Mouse (Mus musculus) MEL (cell line): ENCODE results near the gene Ubb. TPM values are rescaled to one million over a fixed set of nuclear protein-coding genes. Genes with fewer than 3 reads are reported as not detected.

Source experiments
- DNase-seq: peaks from one replicate; pipeline ENCODE4 v3.0.0; 2011; ENCODE audit warnings: low read depth, low spot score
- H3K27ac ChIP-seq: 2 replicates; pipeline ENCODE4 v1.5.1; 2012; ENCODE audit warnings: low read depth, mild to moderate bottlenecking, control low read depth, low read length, moderate library complexity; ENCODE audit not compliant: control insufficient read depth
- H3K27me3 ChIP-seq, 2 experiments: fragments of 150-350 bp in 1 of 2; sonication (generic) in 1 of 2; 2 replicates each; pipeline ENCODE4 v1.6.1; 2012; ENCODE audit warnings: low read length in 2 of 2, mild to moderate bottlenecking in 2 of 2, improper control_type of control experiment in 1 of 2, moderate library complexity in 1 of 2; ENCODE audit not compliant: insufficient read depth in 2 of 2, control insufficient read depth in 1 of 2
- H3K36me3 ChIP-seq, 2 experiments: 2 replicates each; pipeline ENCODE4 v1.6.1; 2012 to 2014; ENCODE audit warnings: low read length in 2 of 2, improper control_type of control experiment in 1 of 2, inconsistent platforms in 1 of 2, mild to moderate bottlenecking in 1 of 2; ENCODE audit not compliant: insufficient read depth in 2 of 2, control insufficient read depth in 1 of 2
- H3K4me1 ChIP-seq, 2 experiments: fragments of 150-350 bp in 1 of 2; sonication (generic) in 1 of 2; 2 replicates each; pipeline ENCODE4 v1.6.1; 2012; ENCODE audit warnings: low read length in 2 of 2, improper control_type of control experiment in 1 of 2, mild to moderate bottlenecking in 1 of 2; ENCODE audit not compliant: insufficient read depth in 2 of 2, control insufficient read depth in 1 of 2
- H3K4me3 ChIP-seq, 2 experiments: fragments of 150-350 bp in 1 of 2; sonication (generic) in 1 of 2; 2 replicates each; pipeline ENCODE4 v1.5.1; 2012; ENCODE audit warnings: low read depth in 2 of 2, low read length in 2 of 2, mild to moderate bottlenecking in 2 of 2, moderate library complexity in 2 of 2, control low read depth in 1 of 2, improper control_type of control experiment in 1 of 2; ENCODE audit not compliant: control insufficient read depth in 1 of 2, insufficient read depth in 1 of 2
- H3K79me2 ChIP-seq: 2 replicates; pipeline ENCODE4 v1.6.1; 2012; ENCODE audit warnings: mild to moderate bottlenecking, low read length, moderate library complexity; ENCODE audit not compliant: control insufficient read depth, poor library complexity, insufficient read depth
- H3K9ac ChIP-seq: 2 replicates; pipeline ENCODE4 v1.6.1; 2012; ENCODE audit warnings: low read depth, mild to moderate bottlenecking, control low read depth, low read length, moderate library complexity; ENCODE audit not compliant: control insufficient read depth, poor library complexity, severe bottlenecking
- H3K9me3 ChIP-seq: fragments of 150-350 bp; sonication (generic); replicated peaks from 2 replicates; pipeline ENCODE4 v1.6.1; 2012; ENCODE audit warnings: mild to moderate bottlenecking, low read length, improper control_type of control experiment, moderate library complexity; ENCODE audit not compliant: insufficient read depth
- BHLHE40 ChIP-seq: IDR thresholded peaks from 2 replicates; pipeline ENCODE4 v1.6.1; 2012; ENCODE audit warnings: low read depth, mild to moderate bottlenecking, inconsistent platforms, low read length, improper control_type of control experiment, borderline replicate concordance
- EP300 ChIP-seq, 2 experiments: IDR thresholded peaks; 2 replicates each; pipeline ENCODE4 v1.6.1; 2011; ENCODE audit warnings: improper control_type of control experiment in 2 of 2, low read length in 2 of 2, low read depth in 1 of 2, mild to moderate bottlenecking in 1 of 2
- ETS1 ChIP-seq: IDR thresholded peaks from 2 replicates; pipeline ENCODE4 v1.6.1; 2012; ENCODE audit warnings: low read depth, mild to moderate bottlenecking, inconsistent platforms, low read length, improper control_type of control experiment, moderate library complexity
- JUND ChIP-seq: IDR thresholded peaks from 2 replicates; pipeline ENCODE4 v1.6.1; 2011; ENCODE audit warnings: low read depth, mild to moderate bottlenecking, improper control_type of control experiment, low read length
- MAX ChIP-seq: IDR thresholded peaks from 2 replicates; pipeline ENCODE4 v1.6.1; 2011; ENCODE audit warnings: low read length, improper control_type of control experiment
- MAZ ChIP-seq: IDR thresholded peaks from 2 replicates; pipeline ENCODE4 v1.6.1; 2012; ENCODE audit warnings: low read depth, mild to moderate bottlenecking, inconsistent platforms, low read length, improper control_type of control experiment
- MEF2A ChIP-seq: IDR thresholded peaks from 2 replicates; pipeline ENCODE4 v1.6.1; 2014; ENCODE audit warnings: low read depth, mild to moderate bottlenecking, inconsistent platforms, low read length, improper control_type of control experiment; ENCODE audit not compliant: poor library complexity, insufficient replicate concordance, severe bottlenecking; ENCODE audit errors: extremely low read depth
- MXI1 ChIP-seq: IDR thresholded peaks from 2 replicates; pipeline ENCODE4 v1.6.1; 2011; ENCODE audit warnings: mild to moderate bottlenecking, low read depth, low read length, improper control_type of control experiment
- MYC ChIP-seq: IDR thresholded peaks from 2 replicates; pipeline ENCODE4 v1.6.1; 2011; ENCODE audit warnings: low read depth, mild to moderate bottlenecking, low read length, improper control_type of control experiment, moderate library complexity
- NELFE ChIP-seq: IDR thresholded peaks from 2 replicates; pipeline ENCODE4 v1.6.1; 2011; ENCODE audit warnings: low read depth, low read length, improper control_type of control experiment
- POLR2AphosphoS2 ChIP-seq: IDR thresholded peaks from 2 replicates; pipeline ENCODE4 v1.6.1; 2011; ENCODE audit warnings: low read length, improper control_type of control experiment
- POLR2AphosphoS5 ChIP-seq: IDR thresholded peaks from 2 replicates; pipeline ENCODE4 v1.6.1; 2012; ENCODE audit warnings: low read depth, borderline replicate concordance, mild to moderate bottlenecking, inconsistent platforms, low read length, moderate library complexity, mixed read lengths
- RCOR1 ChIP-seq: IDR thresholded peaks from 2 replicates; pipeline ENCODE4 v1.6.1; 2012; ENCODE audit warnings: low read depth, mild to moderate bottlenecking, inconsistent platforms, low read length, improper control_type of control experiment
- SIN3A ChIP-seq: IDR thresholded peaks from 2 replicates; pipeline ENCODE4 v1.6.1; 2012; ENCODE audit warnings: low read length, improper control_type of control experiment, inconsistent platforms
- TBP ChIP-seq: IDR thresholded peaks from 2 replicates; pipeline ENCODE4 v1.8.0; 2011; ENCODE audit warnings: low read depth, low read length, improper control_type of control experiment
- TCF12 ChIP-seq: IDR thresholded peaks from 2 replicates; pipeline ENCODE4 v1.6.1; 2014; ENCODE audit warnings: low read depth, mild to moderate bottlenecking, inconsistent platforms, low read length, improper control_type of control experiment, moderate library complexity
- USF1 ChIP-seq: IDR thresholded peaks from 2 replicates; pipeline ENCODE4 v1.6.1; 2014; ENCODE audit warnings: low read depth, mild to moderate bottlenecking, inconsistent platforms, low read length, improper control_type of control experiment, moderate library complexity
- ZC3H11A ChIP-seq: IDR thresholded peaks from 2 replicates; pipeline ENCODE4 v1.6.1; 2012; ENCODE audit warnings: low read depth, mild to moderate bottlenecking, inconsistent platforms, low read length, improper control_type of control experiment
- ZNF384 ChIP-seq: IDR thresholded peaks from 2 replicates; pipeline ENCODE4 v1.6.1; 2012; ENCODE audit warnings: low read depth, mild to moderate bottlenecking, inconsistent platforms, low read length, improper control_type of control experiment
- polyA plus RNA-seq, 2 experiments: library from polyadenylated mRNA; stranded (reverse) in 1 of 2; unstranded in 1 of 2; fragments of >175 nt in 1 of 2; fragments of >200 nt in 1 of 2; gene quantifications; 2 replicates each; pipeline versions ENCODE4 v1.2.1 to v1.2.4; 2012; ENCODE audit warnings: low replicate concordance in 2 of 2, low read depth in 1 of 2; ENCODE audit not compliant: insufficient read length in 2 of 2, insufficient read depth in 1 of 2, missing spikeins in 1 of 2
- total RNA-seq: library from RNA; depleted of rRNA; stranded (reverse); fragments of 300-350 nt; gene quantifications from 2 replicates; pipeline ENCODE4 v1.2.3, GENCODE M21; 2012

The Ubb gene
- total and polyA plus RNA-seq, 3 experiments: 1,800 to 1,877 TPM; not detected in 1

DNA sequence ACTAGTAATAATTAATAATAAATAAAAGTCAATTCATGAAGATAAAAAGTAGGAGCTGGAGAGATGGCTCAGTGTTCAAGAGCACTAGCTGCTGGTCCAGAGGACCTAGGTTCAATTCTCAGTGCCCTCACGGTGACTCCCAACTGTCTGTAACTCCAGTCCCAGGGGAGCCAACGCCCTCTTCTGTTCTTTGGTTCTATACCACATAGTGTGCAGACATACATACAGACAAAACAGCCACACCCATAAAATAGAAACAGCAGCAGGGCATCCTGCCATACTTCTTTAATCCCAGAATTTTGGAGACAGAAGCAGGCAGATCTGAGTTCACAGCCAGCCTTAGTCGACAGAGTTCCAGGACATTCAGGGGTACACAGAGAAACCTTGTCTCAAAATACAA, 7.0 kb upstream of the Ubb start:
- no peak for TF ChIP-seq MYC
- TF ChIP-seq POLR2AphosphoS5: no peak
- TF ChIP-seq SIN3A: peak; percentile 19; the same call in 1 of the 2 replicates
- 0 out of 2 replicates have a peak, but pooled peaks have one; percentile 23 for TF ChIP-seq MXI1
- TF ChIP-seq TCF12: 0 out of 2 replicates have a peak, but pooled peaks have one; percentile 12
- Histone ChIP-seq H3K27me3 (no peaks in the 10 kb centered on the region), H3K9me3 (no peaks in the 10 kb centered on the region), H3K9ac (no peak overlapping the region), H3K4me3 (no peak overlapping the region), H3K36me3 (peaks cover 0 to 7% of the 10 kb centered on the region in 2 experiments; a peak in 2 of 4 replicates), H3K4me1 (peaks cover 6 to 7% of the 10 kb centered on the region in 2 experiments), H3K79me2 (peaks cover 6% of the 10 kb centered on the region), H3K27ac (no peak overlapping the region)
- peak; percentile 50 for DNase-seq

DNA sequence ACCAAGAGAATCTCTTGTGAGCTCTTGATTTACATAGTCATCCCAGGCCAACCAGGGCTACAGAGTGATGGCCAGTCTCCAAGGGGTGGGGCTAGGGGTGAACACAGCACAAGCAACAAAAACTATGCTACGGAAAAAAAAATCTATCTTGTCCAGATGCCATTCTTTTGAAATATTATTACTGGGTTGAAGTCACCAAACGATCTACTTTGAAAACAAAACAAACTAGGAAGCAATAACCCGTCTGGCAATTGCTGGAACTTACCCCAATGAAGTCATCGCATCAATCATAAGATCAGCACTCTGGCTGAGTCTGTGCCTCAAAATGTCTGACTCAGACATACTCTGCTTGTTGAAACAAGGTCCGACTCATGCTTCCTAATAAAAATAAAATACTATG, 1.2 kb upstream of the Ubb start:
- Histone ChIP-seq H3K9me3 (no peaks in the 10 kb centered on the region), H3K27me3 (no peaks in the 10 kb centered on the region), H3K27ac (peak overlapping the region; percentile 91), H3K79me2 (peaks cover 27% of the 10 kb centered on the region), H3K9ac (peak overlapping the region; percentile 82), H3K4me3 (peak overlapping the region; percentile 65 to 74), H3K4me1 (peaks cover 0 to 14% of the 10 kb centered on the region in 2 experiments; a peak in 3 of 4 replicates), H3K36me3 (peaks cover 10 to 23% of the 10 kb centered on the region in 2 experiments)
- peak; percentile 92 for DNase-seq
- TF ChIP-seq RCOR1 (peak; percentile 35; the same call in 1 of the 2 replicates), NELFE (peak; percentile 44; the same call in 1 of the 2 replicates), ZNF384 (peak; percentile 80), JUND (no peak; the same call in 1 of the 2 replicates), USF1 (0 out of 2 replicates have a peak, but pooled peaks have one; percentile 18), TBP (no peak; the same call in 1 of the 2 replicates), EP300 (IDR thresholded peaks at IDR 0.05; ENCODE audit: low read depth in 1 of 2, low read length in 2 of 2) (0 out of 4 replicates have a peak, but pooled peaks of 1 of the 2 experiments have one; percentile 3), POLR2AphosphoS2 (peak; percentile 23; the same call in 1 of the 2 replicates), MEF2A (no peak), BHLHE40 (no peak), MAX (no peak), ETS1 (0 out of 2 replicates have a peak, but pooled peaks have one; percentile 28), ZC3H11A (no peak), MXI1 (no peak; the same call in 1 of the 2 replicates), MAZ (peak; percentile 63)
